Mouse (Mus musculus) v-Abl transformed pro-B cells (cell line): ENCODE data around the gene Tnrc18.

Experiments
- in situ Hi-C, 2 experiments: fragments of 400-800 bp; cut with MboI; formaldehyde crosslinking; loops; one replicate each; pipeline ENCODE4 v1.15.1; 2025; ENCODE audit not compliant: unreplicated experiment in 2 of 2

Tnrc18 gene

DNA sequence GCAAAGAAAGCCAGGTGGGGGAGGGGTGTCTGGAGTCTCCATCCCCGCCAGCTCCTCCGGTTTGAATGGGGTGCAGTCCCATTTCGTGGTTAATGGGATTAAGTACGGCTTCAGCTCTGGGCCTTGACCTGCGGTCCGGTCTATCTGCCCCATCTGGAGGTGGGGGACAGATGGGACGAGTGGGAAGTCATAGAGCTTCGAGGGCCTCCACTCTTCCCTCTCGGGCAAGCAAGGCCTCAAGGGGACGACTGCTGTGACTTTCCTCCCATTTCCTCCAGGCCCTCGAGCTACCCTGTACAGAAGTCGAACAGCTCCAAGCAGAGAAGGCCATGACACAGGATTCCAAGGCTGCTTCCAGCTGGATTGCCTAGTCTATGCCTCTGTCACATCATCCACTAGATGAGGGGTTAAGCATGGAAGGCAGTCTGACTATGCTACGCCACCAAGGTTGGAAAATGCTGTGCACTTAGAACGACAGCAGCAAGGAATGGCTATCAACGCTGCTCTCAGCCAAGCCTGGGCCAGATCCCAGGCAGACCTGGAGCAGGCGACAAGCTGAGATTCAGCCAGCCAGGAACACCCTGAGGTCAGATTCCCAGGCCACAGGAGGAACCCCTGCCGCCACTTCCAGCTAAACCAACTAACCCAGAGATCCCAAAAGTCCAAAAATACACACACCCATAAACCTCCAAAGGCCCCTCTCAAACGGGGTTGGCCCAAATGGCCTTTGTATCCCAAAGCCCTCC, 4.3 kb downstream of the Tnrc18 start:
- in situ Hi-C loops = no loop called here

DNA sequence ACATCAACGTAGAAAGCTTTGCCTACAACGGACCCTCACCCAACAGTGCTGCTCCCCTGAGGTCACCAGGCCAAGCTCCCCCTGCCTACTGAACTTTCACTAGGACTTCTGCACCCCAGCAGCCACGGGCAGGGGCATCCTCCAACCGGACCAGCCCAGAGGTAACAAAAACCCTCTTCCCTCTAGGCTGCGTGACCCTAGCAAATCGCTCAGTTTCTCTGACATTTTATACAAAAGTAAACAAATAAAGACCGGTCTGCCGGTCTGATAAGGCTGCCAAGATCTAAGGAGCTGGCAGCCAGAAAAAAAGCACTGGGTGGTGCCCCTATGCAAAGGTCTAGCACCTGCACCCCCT, 4.9 kb downstream of the Tnrc18 start:
- in situ Hi-C loops = no loop called here

- in situ Hi-C loops = no loop called here
These were observed 5.5 kb downstream of the Tnrc18 start for GRCm38 (mm10) chr5:142811870-142812443.

GRCm38 (mm10) chr5:142810710-142811599, 6.5 kb downstream of the Tnrc18 start:
- in situ Hi-C loops = no loop called here

DNA sequence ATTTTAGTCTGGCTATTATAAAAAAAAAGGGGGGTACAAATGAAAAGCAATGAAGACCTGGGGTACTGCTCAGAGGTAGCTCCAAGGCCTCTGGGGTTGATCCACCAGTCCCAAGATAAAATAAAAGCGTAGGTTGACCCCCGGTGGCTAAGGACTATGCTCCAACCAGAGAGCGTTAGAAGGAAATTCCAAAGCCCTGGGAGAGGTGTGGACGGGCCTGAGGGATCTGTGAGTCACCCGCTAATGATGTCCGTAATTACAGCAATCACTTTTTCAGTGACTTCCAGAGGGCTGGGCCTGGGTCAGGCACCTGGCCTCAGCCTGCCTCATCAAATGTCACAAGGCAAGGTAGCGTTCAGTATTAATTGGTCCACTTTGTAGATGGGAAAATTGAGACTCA, 9.8 kb downstream of the Tnrc18 start:
- in situ Hi-C loops = no loop called here

GRCm38 (mm10) chr5:142803746-142804145, 13.7 kb downstream of the Tnrc18 start:
- in situ Hi-C loops = no loop called here

DNA sequence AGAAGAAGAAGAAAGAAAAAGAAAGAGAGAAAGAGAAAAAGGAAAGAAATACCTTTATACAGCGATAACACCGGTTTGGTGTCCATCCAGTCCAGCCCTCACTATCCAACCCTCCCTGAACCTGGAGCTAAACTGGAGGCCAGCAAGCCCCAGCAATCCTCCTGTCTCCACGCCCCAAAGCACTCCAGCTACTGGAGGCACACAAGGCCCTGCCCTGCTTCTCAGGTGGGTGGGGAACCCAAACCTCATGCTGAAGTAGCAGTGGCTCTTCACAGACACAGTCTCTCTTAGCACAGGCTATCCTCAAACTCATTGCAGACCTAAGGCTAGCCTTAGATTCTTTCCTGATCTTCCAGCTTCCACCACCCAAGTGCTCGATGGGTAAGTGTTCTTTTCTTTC, 14.6 kb downstream of the Tnrc18 start:
- in situ Hi-C loops = no loop called here

- in situ Hi-C loops = no loop called here
These were observed 15.5 kb downstream of the Tnrc18 start for GRCm38 (mm10) chr5:142801977-142802376.

GRCm38 (mm10) chr5:142800656-142801055, 16.8 kb downstream of the Tnrc18 start:
- in situ Hi-C loops = no loop called here

DNA sequence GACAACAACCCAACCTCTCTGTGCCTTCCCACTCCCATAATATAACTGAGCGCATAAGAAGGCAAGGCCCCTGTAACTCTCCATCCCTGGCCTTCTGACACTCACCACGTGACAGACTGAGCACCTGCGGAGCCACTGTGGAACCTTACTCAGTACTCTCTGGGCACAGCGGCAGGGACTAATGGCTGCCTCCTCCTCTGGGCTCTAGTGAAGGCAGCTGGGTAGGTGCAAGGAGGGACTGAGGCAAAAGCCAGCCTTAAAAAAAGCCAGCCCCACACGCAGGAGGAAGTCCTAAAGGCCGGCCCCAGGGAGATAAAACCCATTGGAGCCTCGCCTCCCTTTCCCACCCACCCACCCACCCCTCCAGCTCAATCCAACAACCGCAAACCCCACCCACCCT, 17.3 kb downstream of the Tnrc18 start:
- in situ Hi-C loops = no loop called here

- in situ Hi-C loops = no loop called here
These were observed 18.2 kb downstream of the Tnrc18 start for GRCm38 (mm10) chr5:142799259-142799658.

DNA sequence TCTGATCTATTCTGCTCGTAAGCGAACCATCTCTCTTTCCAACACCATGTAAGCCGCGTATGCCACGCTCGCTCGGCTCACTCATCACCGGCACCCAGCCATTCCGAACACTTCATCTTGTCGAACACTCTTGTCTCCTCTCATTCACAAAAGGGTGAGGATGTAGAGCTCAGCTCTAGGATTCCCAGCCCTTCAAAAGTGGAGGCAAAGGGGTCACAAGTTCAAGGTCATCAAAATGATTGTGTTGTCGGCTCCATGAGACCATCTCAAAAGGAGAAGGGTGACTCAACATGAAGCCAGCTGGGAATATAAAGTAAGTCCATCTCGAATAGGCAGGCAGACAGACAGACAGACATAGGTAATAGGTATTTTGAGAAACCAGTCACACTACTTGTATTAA, 19.3 kb downstream of the Tnrc18 start:
- in situ Hi-C loops = no loop called here

GRCm38 (mm10) chr5:142797620-142798019, 19.8 kb downstream of the Tnrc18 start:
- in situ Hi-C loops = no loop called here

DNA sequence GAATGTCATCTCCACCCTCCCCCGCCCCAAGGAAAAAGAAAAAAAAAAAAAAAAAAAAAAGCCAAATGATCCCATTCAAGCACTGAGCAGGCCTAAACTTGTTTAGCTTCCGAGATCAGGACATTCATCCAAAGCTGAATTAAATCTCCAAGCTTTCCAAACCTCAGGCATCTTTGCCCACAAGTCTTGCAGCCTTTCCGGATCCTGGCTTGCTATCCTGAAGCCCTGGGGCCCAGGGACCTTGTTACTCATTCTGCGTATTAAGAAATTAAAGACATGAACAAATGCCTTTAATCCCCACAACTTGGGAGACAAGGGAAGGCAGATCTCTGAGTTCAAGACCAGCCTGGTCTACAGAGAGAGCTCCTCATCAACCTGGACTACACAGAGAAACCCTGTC, 20.5 kb downstream of the Tnrc18 start:
- in situ Hi-C loops = no loop called here

- in situ Hi-C loops = no loop called here
These were observed 22.9 kb downstream of the Tnrc18 start for GRCm38 (mm10) chr5:142794582-142794981.

GRCm38 (mm10) chr5:142794161-142794560, 23.3 kb downstream of the Tnrc18 start:
- in situ Hi-C loops = no loop called here

GRCm38 (mm10) chr5:142792594-142792993, 24.9 kb downstream of the Tnrc18 start:
- in situ Hi-C loops = no loop called here

DNA sequence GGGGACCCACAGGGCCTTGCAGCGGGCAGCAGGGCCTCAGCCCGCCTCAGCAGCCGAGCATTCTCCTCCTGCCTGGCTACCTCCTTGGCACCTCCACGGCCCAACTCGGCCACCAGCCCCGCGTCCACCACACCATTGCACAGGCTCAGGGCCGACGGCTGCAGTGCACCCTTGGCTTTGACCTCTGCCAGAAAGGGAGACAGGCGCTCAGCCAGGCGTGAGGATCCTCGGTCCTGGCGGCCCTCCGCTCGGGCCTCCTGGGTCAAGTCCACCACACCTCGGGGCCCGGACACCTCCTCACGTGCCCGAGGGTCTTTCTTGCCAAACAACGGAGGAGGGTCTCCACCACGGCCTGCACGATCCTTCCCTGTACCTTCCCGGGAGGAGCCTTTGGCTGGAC, 29.2 kb downstream of the Tnrc18 start:
- in situ Hi-C loops = no loop called here

DNA sequence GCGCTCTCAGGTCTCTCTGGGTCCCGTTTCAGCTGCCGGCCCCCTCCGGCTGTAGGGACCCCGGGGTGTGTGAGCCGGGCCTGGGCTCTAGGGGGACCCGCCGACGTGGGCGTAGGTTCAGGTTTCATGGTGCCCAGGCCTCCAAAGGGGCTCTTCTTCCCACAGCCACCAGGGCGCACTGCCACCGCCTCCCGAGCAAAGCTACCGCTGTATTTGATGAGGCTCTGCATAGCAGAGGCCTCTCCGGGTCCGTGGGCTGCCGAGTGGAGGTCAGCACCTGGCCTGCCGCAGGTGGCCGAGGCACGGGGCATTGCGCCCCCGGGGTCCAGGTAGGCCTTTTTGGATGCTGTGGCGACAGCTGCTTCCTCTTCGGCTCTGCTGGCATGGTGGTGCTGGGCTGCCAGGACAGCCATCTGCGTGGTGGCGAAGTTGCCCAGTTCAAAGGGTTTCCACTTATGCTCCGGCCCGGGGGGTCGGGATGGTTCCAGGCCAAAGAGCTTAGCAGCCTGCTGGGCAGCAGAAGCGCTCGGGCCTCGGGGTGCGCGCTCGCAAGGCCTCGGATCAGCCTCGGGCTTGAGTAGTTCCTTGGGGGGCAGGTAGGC, 30.1 kb downstream of the Tnrc18 start:
- in situ Hi-C loops = no loop called here

- in situ Hi-C loops = no loop called here
These were observed 30.8 kb downstream of the Tnrc18 start for GRCm38 (mm10) chr5:142786709-142787108.

GRCm38 (mm10) chr5:142786215-142786614, 31.2 kb downstream of the Tnrc18 start:
- in situ Hi-C loops = no loop called here
